ENCODE assay signal across 17 mouse cellular contexts in the genomic region with DNA sequence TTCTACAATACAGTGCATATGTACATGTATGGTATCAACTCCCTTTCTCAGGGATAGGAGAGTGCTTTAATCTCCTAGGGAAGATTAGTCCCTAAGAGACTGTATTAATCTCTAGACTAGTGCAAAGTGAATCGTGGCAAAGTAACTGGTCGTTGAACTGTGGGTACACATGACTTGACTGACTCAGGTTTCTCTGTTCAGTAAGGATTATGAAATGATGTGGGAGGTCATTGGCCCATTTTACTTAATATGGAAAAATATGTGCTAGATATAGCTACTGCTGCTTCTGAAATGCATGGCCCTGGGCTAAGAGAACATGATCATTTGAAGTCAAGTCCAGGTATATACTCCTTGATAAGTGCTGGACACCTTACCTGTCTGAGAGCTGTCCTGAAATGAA. TPM values are rescaled to one million over a fixed set of nuclear protein-coding genes. Genes with fewer than 3 reads are reported as not detected.
"Had no signal": no experiment of that assay in that cellular context is flagged by ENCODE, and none has a peak within 500 bp of the region (broad histone marks: within the 10 kb centered on the region; RNA-seq: fewer than 3 reads in every experiment).

No protein-coding gene starts in this region.

- H3K27me3 ChIP-seq: lung, embryonic 15.5 days; megakaryocyte, embryonic 14.5 days; midbrain, embryonic 13.5 days; midbrain, embryonic 15.5 days; neural tube, embryonic 12.5 days; stomach, embryonic 15.5 days had no signal

- H3K9me3 ChIP-seq: lung, embryonic 15.5 days; megakaryocyte, embryonic 14.5 days; midbrain, embryonic 13.5 days; midbrain, embryonic 15.5 days; neural tube, embryonic 12.5 days; stomach, embryonic 15.5 days had no signal

- H3K4me1 ChIP-seq: lung, embryonic 15.5 days; midbrain, embryonic 13.5 days; midbrain, embryonic 15.5 days; neural tube, embryonic 12.5 days; stomach, embryonic 15.5 days had no signal

- DNase-seq: lung, adult 2 months; lung, postnatal 14 days; lung, postnatal 36 days; right cerebral cortex, postnatal 14 days; thymus, adult 2 months; thymus, postnatal 25 days; thymus, postnatal 4 days had no signal

- H3K9ac ChIP-seq: lung, embryonic 15.5 days; midbrain, embryonic 13.5 days; midbrain, embryonic 15.5 days; neural tube, embryonic 12.5 days; stomach, embryonic 15.5 days had no signal

- H3K4me2 ChIP-seq: lung, embryonic 15.5 days; midbrain, embryonic 11.5 days; midbrain, embryonic 13.5 days; midbrain, embryonic 15.5 days; neural tube, embryonic 12.5 days; stomach, embryonic 15.5 days had no signal

- H3K36me3 ChIP-seq: lung, embryonic 15.5 days; neural tube, embryonic 12.5 days; stomach, embryonic 15.5 days had no signal

- H3K4me3 ChIP-seq: lung, embryonic 15.5 days; megakaryocyte, embryonic 14.5 days; midbrain, embryonic 13.5 days; midbrain, embryonic 15.5 days; neural tube, embryonic 12.5 days; stomach, embryonic 15.5 days had no signal

- ATAC-seq: lung, postnatal 0 days; midbrain, embryonic 13.5 days; midbrain, embryonic 15.5 days had no signal

- H3K27ac ChIP-seq: lung, embryonic 15.5 days; macrophage; midbrain, embryonic 13.5 days; midbrain, embryonic 15.5 days; neural tube, embryonic 12.5 days; stomach, embryonic 15.5 days; stomach, postnatal 0 days had no signal

RNA-seq across cellular contexts. Expression of a gene that starts 24.2 kb away (rescaled TPM):
- polyA plus RNA-seq: neural tube, embryonic 12.5 days had no signal
